Mouse (Mus musculus) myocyte (in vitro differentiated cells): ENCODE data around the gene Gm6793. TPM values are rescaled to one million over a fixed set of nuclear protein-coding genes. Genes with fewer than 3 reads are reported as not detected.

ENCODE experiments used
- H3K27me3 ChIP-seq: one replicate; pipeline ENCODE4 v1.6.1; 2011; ENCODE audit not compliant: control insufficient read depth, insufficient read depth, insufficient read length
- H3K36me3 ChIP-seq: one replicate; pipeline ENCODE4 v1.6.1; 2011; ENCODE audit not compliant: control insufficient read depth, insufficient read depth
- H3K4me2 ChIP-seq: one replicate; pipeline ENCODE4 v1.6.1; 2011; ENCODE audit warnings: low read depth, control low read depth
- H3K4me3 ChIP-seq: one replicate; pipeline ENCODE4 v1.5.1; 2011; ENCODE audit warnings: mild to moderate bottlenecking, control low read depth, moderate library complexity
- H3K79me2 ChIP-seq: one replicate; pipeline ENCODE4 v1.6.1; 2011; ENCODE audit not compliant: control insufficient read depth, insufficient read depth
- H3ac ChIP-seq: one replicate; pipeline ENCODE4 v1.6.1; 2011; ENCODE audit not compliant: control insufficient read depth, insufficient read length
- CEBPB ChIP-seq: IDR thresholded peaks from 2 replicates; pipeline ENCODE4 v1.6.1; 2011; ENCODE audit warnings: mild to moderate bottlenecking, moderate library complexity; ENCODE audit not compliant: poor library complexity, insufficient read depth, severe bottlenecking
- E2F4 ChIP-seq: IDR thresholded peaks from one replicate; pipeline ENCODE4 v1.6.1; 2011; ENCODE audit warnings: mild to moderate bottlenecking, control low read depth, moderate library complexity; ENCODE audit not compliant: insufficient read depth
- MAX ChIP-seq: IDR thresholded peaks from one replicate; pipeline ENCODE4 v1.6.1; 2011; ENCODE audit warnings: low read depth, mild to moderate bottlenecking, control low read depth
- MYOD1 ChIP-seq, 3 experiments: IDR thresholded peaks; one replicate each; pipeline ENCODE4 v1.6.1; 2011; ENCODE audit warnings: control low read depth in 2 of 3, low read depth in 2 of 3, mild to moderate bottlenecking in 2 of 3, moderate library complexity in 1 of 3; ENCODE audit not compliant: insufficient read length in 2 of 3, control insufficient read depth in 1 of 3
- MYOG ChIP-seq, 3 experiments: IDR thresholded peaks; one replicate each; pipeline ENCODE4 v1.6.1; 2011; ENCODE audit warnings: control low read depth in 2 of 3, low read depth in 2 of 3, mild to moderate bottlenecking in 2 of 3; ENCODE audit not compliant: insufficient read length in 2 of 3, control insufficient read depth in 1 of 3, insufficient read depth in 1 of 3
- POLR2A ChIP-seq: IDR thresholded peaks from one replicate; pipeline ENCODE4 v1.6.1; 2011; ENCODE audit warnings: low read depth, mild to moderate bottlenecking, control low read depth, moderate library complexity; ENCODE audit not compliant: insufficient read length
- POLR2AphosphoS2 ChIP-seq: IDR thresholded peaks from one replicate; pipeline ENCODE4 v1.6.1; 2011; ENCODE audit warnings: low read depth, control low read depth; ENCODE audit not compliant: insufficient read length
- REST ChIP-seq: IDR thresholded peaks from one replicate; pipeline ENCODE4 v1.6.1; 2011; ENCODE audit warnings: mild to moderate bottlenecking, control low read depth, moderate library complexity; ENCODE audit not compliant: insufficient read depth, insufficient read length
- SRF ChIP-seq: IDR thresholded peaks from one replicate; pipeline ENCODE4 v1.6.1; 2011; ENCODE audit warnings: low read depth; ENCODE audit not compliant: control insufficient read depth, insufficient read length
- TCF12 ChIP-seq: IDR thresholded peaks from one replicate; pipeline ENCODE4 v1.6.1; 2011; ENCODE audit warnings: mild to moderate bottlenecking, control low read depth; ENCODE audit not compliant: poor library complexity, insufficient read depth, severe bottlenecking
- TCF3 ChIP-seq: IDR thresholded peaks from one replicate; pipeline ENCODE4 v1.6.1; 2011; ENCODE audit warnings: low read depth, control low read depth; ENCODE audit not compliant: insufficient read length
- USF1 ChIP-seq: IDR thresholded peaks from one replicate; pipeline ENCODE4 v1.6.1; 2011; ENCODE audit warnings: low read depth, mild to moderate bottlenecking, control low read depth, moderate library complexity
- polyA plus RNA-seq: library from polyadenylated mRNA; unstranded; fragments of >200 nt; fragmentation: generic; extraction: Trizol; gene quantifications from one replicate; pipeline ENCODE4 v1.2.1, GENCODE M21; 2012; ENCODE audit warnings: missing spikeins

The Gm6793 gene
- polyA plus RNA-seq, 1 experiment: 0.23 TPM

- Histone ChIP-seq H3K27me3 (no peaks in the 10 kb centered on the region), H3K36me3 (no peaks in the 10 kb centered on the region), H3K4me2 (no peak overlapping the region), H3K79me2 (no peaks in the 10 kb centered on the region), H3K4me3 (no peak overlapping the region), H3ac (no peak overlapping the region)
- no peak for TF ChIP-seq SRF
- no peak for TF ChIP-seq POLR2A
Measured at GRCm38 (mm10) chr8:111968541-111968940, 46.3 kb downstream of the Gm6793 start.

- no peaks in the 10 kb centered on the region for H3K36me3 ChIP-seq
- H3K79me2 ChIP-seq: no peaks in the 10 kb centered on the region
- no peak overlapping the region for H3K4me2 ChIP-seq
- H3K27me3 ChIP-seq: no peaks in the 10 kb centered on the region
- no peak overlapping the region for H3K4me3 ChIP-seq
- H3ac ChIP-seq: no peak overlapping the region
- TF ChIP-seq MYOG (IDR thresholded peaks at IDR 0.05; ENCODE audit: control insufficient read depth in 1 of 3, insufficient read depth in 1 of 3, insufficient read length in 2 of 3, low read depth in 2 of 3) (no peak), MYOD1 (IDR thresholded peaks at IDR 0.05; ENCODE audit: control insufficient read depth in 1 of 3, insufficient read length in 2 of 3, low read depth in 2 of 3) (no peak), TCF12 (no peak), MAX (no peak), USF1 (no peak), E2F4 (no peak), TCF3 (no peak), REST (no peak), POLR2AphosphoS2 (no peak), SRF (no peak), POLR2A (no peak), CEBPB (no peak)
Measured at GRCm38 (mm10) chr8:111967246-111967870, 47.5 kb downstream of the Gm6793 start.

DNA sequence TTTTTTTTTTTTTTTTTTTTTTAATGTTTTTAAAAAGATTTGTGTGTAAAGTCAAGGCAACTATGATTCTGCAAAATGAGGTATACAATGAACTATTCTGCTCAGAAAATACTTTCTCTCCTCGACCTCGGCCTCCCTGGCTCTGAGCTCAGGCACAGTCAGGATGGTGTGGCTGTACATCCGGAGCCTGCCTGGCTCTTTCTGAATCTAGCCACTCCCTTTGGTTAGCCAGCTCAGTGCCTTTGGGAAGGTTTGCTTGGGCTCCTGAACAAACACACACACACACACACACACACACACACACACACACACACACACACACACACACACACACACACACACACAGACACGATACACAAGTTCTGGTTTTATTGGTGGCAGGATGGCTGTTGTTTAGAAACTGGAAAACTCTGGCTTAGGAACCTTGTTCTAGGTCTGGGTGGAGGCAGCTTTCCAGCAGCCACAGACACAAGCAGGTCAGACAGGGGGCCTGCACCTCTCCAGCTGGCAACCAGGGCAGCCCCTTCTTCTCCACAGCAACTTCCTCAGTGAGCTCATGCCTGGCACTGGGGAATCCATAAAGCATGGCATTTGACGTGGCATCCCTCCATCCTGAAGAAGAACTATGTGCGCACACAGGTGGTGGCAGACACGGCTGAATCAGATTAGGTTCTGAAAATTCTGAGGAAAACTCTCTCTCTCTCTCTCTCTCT lies 49.8 kb downstream of the Gm6793 start:
- Histone ChIP-seq H3ac (no peak overlapping the region), H3K36me3 (no peaks in the 10 kb centered on the region), H3K79me2 (no peaks in the 10 kb centered on the region), H3K4me3 (no peak overlapping the region), H3K27me3 (no peaks in the 10 kb centered on the region), H3K4me2 (no peak overlapping the region)
- TF ChIP-seq MYOD1 (IDR thresholded peaks at IDR 0.05; ENCODE audit: control insufficient read depth in 1 of 3, insufficient read length in 2 of 3, low read depth in 2 of 3) (no peak), REST (no peak), CEBPB (no peak)

DNA sequence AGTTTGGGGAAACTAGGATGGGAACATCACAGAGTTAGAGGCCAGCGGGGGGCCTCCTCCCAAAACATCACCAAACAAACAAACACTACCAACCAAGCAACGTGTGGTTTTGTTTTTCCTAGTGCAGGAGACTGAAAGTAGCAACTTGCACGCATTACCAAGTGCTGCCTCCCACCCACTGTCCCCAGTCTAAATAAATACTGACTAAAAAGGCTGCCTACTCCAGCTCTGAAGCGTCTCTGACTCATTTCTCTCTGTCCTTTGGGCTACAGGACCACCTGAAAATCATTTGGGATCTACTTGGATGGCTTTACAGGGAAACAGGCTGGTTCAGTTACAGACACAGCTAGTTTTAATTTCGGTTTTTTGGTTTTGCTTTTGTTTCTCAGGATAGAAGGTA lies 50.5 kb downstream of the Gm6793 start:
- H3K27me3 ChIP-seq: no peaks in the 10 kb centered on the region
- H3K36me3 ChIP-seq: no peaks in the 10 kb centered on the region
- no peaks in the 10 kb centered on the region for H3K79me2 ChIP-seq
- no peak overlapping the region for H3ac ChIP-seq
- TF ChIP-seq POLR2A (no peak), SRF (no peak), TCF3 (no peak), E2F4 (no peak), POLR2AphosphoS2 (no peak), CEBPB (no peak), MYOD1 (IDR thresholded peaks at IDR 0.05; ENCODE audit: control insufficient read depth in 1 of 3, insufficient read length in 2 of 3, low read depth in 2 of 3) (no peak), MAX (no peak), USF1 (no peak), REST (no peak), TCF12 (no peak), MYOG (IDR thresholded peaks at IDR 0.05; ENCODE audit: control insufficient read depth in 1 of 3, insufficient read depth in 1 of 3, insufficient read length in 2 of 3, low read depth in 2 of 3) (no peak)
- H3K4me3 ChIP-seq: no peak overlapping the region
- peak overlapping the region; percentile 35 for H3K4me2 ChIP-seq

DNA sequence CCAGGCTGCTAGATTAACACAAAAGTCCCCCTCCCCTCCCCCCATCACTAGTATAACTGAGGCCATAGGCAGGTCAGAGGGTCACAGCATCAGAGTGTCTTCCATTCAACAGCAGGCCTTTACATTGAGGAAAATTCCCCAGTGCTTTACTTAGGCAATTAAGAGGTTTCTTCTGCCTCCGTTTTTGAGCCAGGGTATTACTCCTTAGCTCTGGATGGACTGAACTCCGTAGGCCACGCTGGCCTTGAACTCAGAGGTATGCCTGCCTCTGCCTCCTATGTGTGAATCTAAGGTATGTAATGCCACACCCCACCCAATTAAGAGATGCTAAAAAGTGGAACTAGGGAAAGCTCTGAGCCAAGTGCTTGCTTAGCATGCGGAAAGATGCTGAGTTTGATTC lies 51.3 kb downstream of the Gm6793 start:
- Histone ChIP-seq H3K79me2 (no peaks in the 10 kb centered on the region), H3ac (no peak overlapping the region), H3K4me3 (no peak overlapping the region), H3K27me3 (no peaks in the 10 kb centered on the region), H3K4me2 (no peak overlapping the region), H3K36me3 (no peaks in the 10 kb centered on the region)
- no peak for TF ChIP-seq REST
- TF ChIP-seq POLR2AphosphoS2: no peak
- no peak for TF ChIP-seq MYOG (IDR thresholded peaks at IDR 0.05; ENCODE audit: control insufficient read depth in 1 of 3, insufficient read depth in 1 of 3, insufficient read length in 2 of 3, low read depth in 2 of 3)
- TF ChIP-seq TCF3: no peak
- TF ChIP-seq CEBPB: no peak
- TF ChIP-seq SRF: no peak
- no peak for TF ChIP-seq E2F4
- no peak for TF ChIP-seq MAX
- TF ChIP-seq POLR2A: no peak
- TF ChIP-seq MYOD1 (IDR thresholded peaks at IDR 0.05; ENCODE audit: control insufficient read depth in 1 of 3, insufficient read length in 2 of 3, low read depth in 2 of 3): no peak
- TF ChIP-seq TCF12: no peak
- TF ChIP-seq USF1: no peak

Other genes with a start within 250 kb of the Gm6793 start
- gene Cfdp1, start 160.7 kb downstream of the Gm6793 start, polyA plus RNA-seq: 44.9 TPM
- gene Tmem170, start 138.3 kb downstream of the Gm6793 start, polyA plus RNA-seq: 0.92 TPM
- 0.14 TPM for gene Chst5, start 104.6 kb downstream of the Gm6793 start, polyA plus RNA-seq
- gene Tmem231, start 81.2 kb downstream of the Gm6793 start, polyA plus RNA-seq: 4.5 TPM
- 64.5 TPM for gene Gabarapl2, start 74.3 kb downstream of the Gm6793 start, polyA plus RNA-seq
- gene Adat1, start 22.7 kb downstream of the Gm6793 start, polyA plus RNA-seq: 2.8 TPM
- gene Kars, start 3.7 kb downstream of the Gm6793 start, polyA plus RNA-seq: 199 TPM
- gene Terf2ip, start 3.6 kb downstream of the Gm6793 start, polyA plus RNA-seq: 6.8 TPM